Mouse (Mus musculus): ENCODE results near the gene Mmp11. TPM values are rescaled to one million over a fixed set of nuclear protein-coding genes. Genes with fewer than 3 reads are reported as not detected.

Mmp11 gene
- polyA plus RNA-seq, 1 experiment from 2014 or later = 46.1 TPM

GRCm38 (mm10) chr10:75882433-75883231 is 53.7 kb downstream of the Mmp11 start:
- peak; percentile 50; the same call in 1 of the 2 replicates for ATAC-seq (ENCODE audit: insufficient read depth, low FRiP score, low TSS enrichment)
- Histone ChIP-seq H3K4me1 (ENCODE audit: control insufficient read depth, insufficient read depth, low read length) (no peaks in the 10 kb centered on the region), H3K9me3 (ENCODE audit: control insufficient read depth, low read length) (no peaks in the 10 kb centered on the region), H3K36me3 (ENCODE audit: control insufficient read depth, insufficient read depth, low read length) (no peaks in the 10 kb centered on the region), H3K27ac (ENCODE audit: low read depth, low read length) (no peak overlapping the region), H3K4me3 (ENCODE audit: low read depth, low read length) (no peak overlapping the region), H3K27me3 (ENCODE audit: control insufficient read depth, insufficient read depth, low read length) (no peaks in the 10 kb centered on the region), H3K9ac (ENCODE audit: low read length) (no peak overlapping the region), H3K4me2 (ENCODE audit: low read depth) (peak overlapping the region; percentile 19; the same call in 1 of the 2 replicates)
- 4% methylated on average over 15 of the region's 15 CpGs for WGBS
- no peak for DNase-seq (ENCODE audit: low spot score)

GRCm38 (mm10) chr10:75881578-75882432 is 54.5 kb downstream of the Mmp11 start:
- Histone ChIP-seq H3K4me3 (ENCODE audit: low read depth, low read length) (no peak overlapping the region), H3K36me3 (ENCODE audit: control insufficient read depth, insufficient read depth, low read length) (no peaks in the 10 kb centered on the region), H3K27ac (ENCODE audit: low read depth, low read length) (no peak overlapping the region), H3K4me1 (ENCODE audit: control insufficient read depth, insufficient read depth, low read length) (no peaks in the 10 kb centered on the region), H3K27me3 (ENCODE audit: control insufficient read depth, insufficient read depth, low read length) (no peaks in the 10 kb centered on the region), H3K4me2 (ENCODE audit: low read depth) (no peak overlapping the region), H3K9me3 (ENCODE audit: control insufficient read depth, low read length) (no peaks in the 10 kb centered on the region), H3K9ac (ENCODE audit: low read length) (no peak overlapping the region)
- no peak for ATAC-seq (ENCODE audit: insufficient read depth, low FRiP score, low TSS enrichment)
- 18% methylated on average over 20 of the region's 20 CpGs for WGBS
- no peak for DNase-seq (ENCODE audit: low spot score)

GRCm38 (mm10) chr10:75880771-75881577 is 55.3 kb downstream of the Mmp11 start:
- Histone ChIP-seq H3K4me1 (ENCODE audit: control insufficient read depth, insufficient read depth, low read length) (no peaks in the 10 kb centered on the region), H3K27ac (ENCODE audit: low read depth, low read length) (no peak overlapping the region), H3K27me3 (ENCODE audit: control insufficient read depth, insufficient read depth, low read length) (no peaks in the 10 kb centered on the region), H3K9me3 (ENCODE audit: control insufficient read depth, low read length) (no peaks in the 10 kb centered on the region), H3K36me3 (ENCODE audit: control insufficient read depth, insufficient read depth, low read length) (no peaks in the 10 kb centered on the region), H3K9ac (ENCODE audit: low read length) (no peak overlapping the region), H3K4me2 (ENCODE audit: low read depth) (no peak overlapping the region), H3K4me3 (ENCODE audit: low read depth, low read length) (no peak overlapping the region)
- ATAC-seq (ENCODE audit: insufficient read depth, low FRiP score, low TSS enrichment) (no peak), DNase-seq (ENCODE audit: low spot score) (no peak)
- 75% methylated on average over 6 of the region's 6 CpGs for WGBS

- H3K4me1 ChIP-seq (ENCODE audit: control insufficient read depth, insufficient read depth, low read length) = no peaks in the 10 kb centered on the region
- H3K27me3 ChIP-seq (ENCODE audit: control insufficient read depth, insufficient read depth, low read length) = no peaks in the 10 kb centered on the region
- no peak for ATAC-seq (ENCODE audit: insufficient read depth, low FRiP score, low TSS enrichment)
- H3K4me2 ChIP-seq (ENCODE audit: low read depth) = no peak overlapping the region
- H3K36me3 ChIP-seq (ENCODE audit: control insufficient read depth, insufficient read depth, low read length) = no peaks in the 10 kb centered on the region
- H3K9me3 ChIP-seq (ENCODE audit: control insufficient read depth, low read length) = no peaks in the 10 kb centered on the region
- H3K27ac ChIP-seq (ENCODE audit: low read depth, low read length) = no peak overlapping the region
- no peak overlapping the region for H3K4me3 ChIP-seq (ENCODE audit: low read depth, low read length)
- no peak overlapping the region for H3K9ac ChIP-seq (ENCODE audit: low read length)
- no peak for DNase-seq (ENCODE audit: low spot score)
- WGBS = 93% methylated on average over 10 of the region's 10 CpGs
Measured at GRCm38 (mm10) chr10:75880351-75880750, 55.9 kb downstream of the Mmp11 start.

DNA sequence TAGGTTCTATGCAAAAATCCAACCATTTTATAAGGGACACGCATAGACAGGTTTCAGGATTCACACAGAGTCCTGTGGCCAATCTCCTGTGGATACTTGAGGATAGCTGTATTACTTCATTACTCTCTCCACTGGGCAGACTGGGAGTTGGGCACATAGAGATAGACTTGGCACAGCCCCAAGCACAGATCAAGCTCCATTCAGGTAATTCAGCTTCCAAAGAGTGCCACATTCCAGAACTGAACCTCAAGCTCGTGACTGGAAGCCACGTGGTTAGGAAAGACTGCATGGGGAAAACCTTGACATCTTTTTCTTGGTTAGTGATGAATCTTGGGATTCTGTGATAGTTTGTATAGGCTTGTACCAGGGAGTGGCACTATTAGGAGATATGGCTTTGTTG is 57.5 kb downstream of the Mmp11 start:
- Histone ChIP-seq H3K4me1 (ENCODE audit: control insufficient read depth, insufficient read depth, low read length) (peaks cover under 1% of the 10 kb centered on the region; the same call in 1 of the 2 replicates), H3K4me3 (ENCODE audit: low read depth, low read length) (no peak overlapping the region), H3K9ac (ENCODE audit: low read length) (no peak overlapping the region), H3K27ac (ENCODE audit: low read depth, low read length) (no peak overlapping the region), H3K4me2 (ENCODE audit: low read depth) (no peak overlapping the region), H3K36me3 (ENCODE audit: control insufficient read depth, insufficient read depth, low read length) (no peaks in the 10 kb centered on the region), H3K27me3 (ENCODE audit: control insufficient read depth, insufficient read depth, low read length) (no peaks in the 10 kb centered on the region), H3K9me3 (ENCODE audit: control insufficient read depth, low read length) (no peaks in the 10 kb centered on the region)
- 91% methylated on average over 3 of the region's 3 CpGs for WGBS
- no peak for ATAC-seq (ENCODE audit: insufficient read depth, low FRiP score, low TSS enrichment)
- no peak for DNase-seq (ENCODE audit: low spot score)

DNA sequence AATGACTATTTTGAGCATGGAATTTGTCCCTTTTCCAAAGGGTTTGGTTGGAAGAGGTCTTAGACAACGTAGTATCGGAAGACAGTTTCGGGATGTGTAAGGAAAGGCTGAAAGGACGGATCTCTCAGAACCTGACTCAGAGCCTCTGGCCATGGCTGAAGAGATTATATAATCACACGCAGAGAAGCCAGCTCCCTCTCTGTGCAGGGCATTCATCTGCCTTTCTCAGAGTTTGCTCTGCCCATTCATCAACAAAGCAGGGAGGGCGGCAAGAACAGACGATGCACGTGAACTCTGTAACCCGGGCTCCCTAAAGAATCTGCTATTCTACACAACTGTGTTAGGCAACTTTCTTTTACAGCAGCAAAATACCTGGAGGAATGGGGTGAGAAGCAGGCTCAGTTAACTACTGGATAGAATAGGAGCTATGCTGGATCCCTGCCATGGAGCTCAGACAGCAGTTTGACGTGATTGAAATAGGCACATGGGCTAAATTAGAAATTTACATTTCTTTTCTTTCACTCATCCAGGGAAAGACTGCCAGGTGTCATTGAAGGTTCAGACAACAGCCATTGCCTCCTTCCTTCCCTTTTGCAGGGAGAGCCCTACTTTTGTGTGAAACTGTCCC is 62.6 kb downstream of the Mmp11 start:
- ATAC-seq (ENCODE audit: insufficient read depth, low FRiP score, low TSS enrichment) (no peak), DNase-seq (ENCODE audit: low spot score) (peak; percentile 29)
- peak overlapping the region; percentile 53 for H3K4me2 ChIP-seq (ENCODE audit: low read depth)
- peaks cover 7% of the 10 kb centered on the region; the same call in 1 of the 2 replicates for H3K4me1 ChIP-seq (ENCODE audit: control insufficient read depth, insufficient read depth, low read length)
- H3K36me3 ChIP-seq (ENCODE audit: control insufficient read depth, insufficient read depth, low read length) = no peaks in the 10 kb centered on the region
- 29% methylated on average over 10 of the region's 10 CpGs for WGBS
- peak overlapping the region; percentile 44 for H3K9ac ChIP-seq (ENCODE audit: low read length)
- no peaks in the 10 kb centered on the region for H3K9me3 ChIP-seq (ENCODE audit: control insufficient read depth, low read length)
- peak overlapping the region; percentile 81 for H3K27ac ChIP-seq (ENCODE audit: low read depth, low read length)
- H3K27me3 ChIP-seq (ENCODE audit: control insufficient read depth, insufficient read depth, low read length) = no peaks in the 10 kb centered on the region
- H3K4me3 ChIP-seq (ENCODE audit: low read depth, low read length) = peak overlapping the region; percentile 20; the same call in 1 of the 2 replicates

All from neural tube, embryonic 11.5 days (tissue).